Mouse (Mus musculus): ENCODE results near the gene Rbm12. TPM values are rescaled to one million over a fixed set of nuclear protein-coding genes. Genes with fewer than 3 reads are reported as not detected.

Gene Rbm12
- polyA plus RNA-seq (2015; fragmentation: Nextera tagmentation; extraction: Ambion mirVana), result 17.7 and 21.9 TPM in 2 replicates

DNA sequence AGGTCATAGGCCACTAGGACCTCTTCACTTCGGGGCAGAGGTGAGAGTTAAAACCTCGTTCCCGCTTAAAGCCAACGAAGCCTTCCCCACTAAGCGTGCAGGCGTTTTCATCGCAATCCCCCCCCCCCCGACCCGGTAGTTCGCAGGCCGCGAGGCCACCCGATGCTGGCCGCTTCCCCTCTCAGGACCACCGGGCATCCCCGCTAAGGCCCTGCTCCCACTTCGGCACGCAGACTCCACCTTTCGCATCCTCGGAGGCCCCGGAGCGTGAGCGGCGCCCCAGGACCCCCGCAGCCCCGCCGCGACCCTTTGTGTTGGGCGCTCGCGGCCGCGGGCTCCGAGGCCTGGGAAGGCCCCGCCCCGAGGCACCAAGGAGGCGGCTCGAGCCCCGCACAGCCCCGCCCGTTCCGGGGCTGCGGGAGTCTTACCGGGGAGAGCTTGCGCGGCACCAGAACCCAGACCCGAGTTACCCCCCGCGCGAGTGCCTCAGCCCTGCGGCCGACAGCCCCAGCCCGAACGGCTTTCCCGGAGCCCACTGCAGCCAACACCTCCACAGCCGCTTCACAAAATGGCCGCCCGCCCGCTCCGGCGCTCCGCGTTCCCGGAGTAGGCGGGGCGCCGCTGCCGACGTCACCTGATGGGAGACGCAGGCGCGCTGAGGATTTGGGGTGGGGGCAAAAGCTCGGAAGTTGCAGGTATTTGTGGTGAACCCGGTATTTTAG, at the start of gene Rbm12, which contains the start of gene Cpne1:
Gene Rbm12, minus strand, starts transcription at position 621 of the 722 bp plus-strand sequence.
Gene Cpne1, minus strand, starts transcription at position 608 of the 722 bp plus-strand sequence.
- peak; percentile 92 for ATAC-seq (ENCODE audit: low FRiP score)
- Histone ChIP-seq H3K36me3 (no peaks in the 10 kb centered on the region), H3K9me3 (replicated peaks) (no peaks in the 10 kb centered on the region), H3K4me1 (peaks cover 27% of the 10 kb centered on the region), H3K4me3 (replicated peaks) (peak within 1 kb of the TSS; percentile 61), H3K27ac (replicated peaks) (peak within 1 kb of the TSS; percentile 97), H3K27me3 (replicated peaks) (no peaks in the 10 kb centered on the region), H3K4me2 (peak within 1 kb of the TSS; percentile 70), H3K9ac (replicated peaks) (peak within 1 kb of the TSS; percentile 89)
- WGBS, result under 1% methylated on average over 74 of the region's 74 CpGs

DNA sequence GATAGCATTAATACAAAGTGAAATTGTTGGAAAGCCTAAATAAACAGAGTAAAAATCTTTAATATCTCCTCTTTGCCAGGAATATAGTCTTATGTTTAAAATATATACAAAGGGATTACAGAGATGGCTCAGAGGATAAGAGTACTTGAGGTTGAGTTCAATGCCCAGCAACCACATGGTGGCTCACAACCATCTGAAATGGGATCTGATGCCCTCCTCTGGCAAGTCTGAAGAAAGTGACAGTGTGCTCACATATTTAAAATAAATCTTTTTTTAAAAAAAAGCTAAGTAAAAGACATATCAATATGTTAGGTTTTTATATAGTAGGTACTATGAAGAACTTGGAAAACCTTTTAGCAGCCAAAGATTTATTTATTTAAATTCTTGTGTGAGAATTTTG, 39.8 kb upstream of the Rbm12 start:
- no peak overlapping the region for H3K9ac ChIP-seq (replicated peaks)
- no peaks in the 10 kb centered on the region for H3K9me3 ChIP-seq (replicated peaks)
- peaks cover 54% of the 10 kb centered on the region for H3K36me3 ChIP-seq
- H3K27ac ChIP-seq (replicated peaks), result no peak overlapping the region
- H3K4me1 ChIP-seq, result no peaks in the 10 kb centered on the region
- no peak overlapping the region for H3K4me3 ChIP-seq (replicated peaks)
- no peak for ATAC-seq (ENCODE audit: low FRiP score)
- no peaks in the 10 kb centered on the region for H3K27me3 ChIP-seq (replicated peaks)
- no peak overlapping the region for H3K4me2 ChIP-seq

DNA sequence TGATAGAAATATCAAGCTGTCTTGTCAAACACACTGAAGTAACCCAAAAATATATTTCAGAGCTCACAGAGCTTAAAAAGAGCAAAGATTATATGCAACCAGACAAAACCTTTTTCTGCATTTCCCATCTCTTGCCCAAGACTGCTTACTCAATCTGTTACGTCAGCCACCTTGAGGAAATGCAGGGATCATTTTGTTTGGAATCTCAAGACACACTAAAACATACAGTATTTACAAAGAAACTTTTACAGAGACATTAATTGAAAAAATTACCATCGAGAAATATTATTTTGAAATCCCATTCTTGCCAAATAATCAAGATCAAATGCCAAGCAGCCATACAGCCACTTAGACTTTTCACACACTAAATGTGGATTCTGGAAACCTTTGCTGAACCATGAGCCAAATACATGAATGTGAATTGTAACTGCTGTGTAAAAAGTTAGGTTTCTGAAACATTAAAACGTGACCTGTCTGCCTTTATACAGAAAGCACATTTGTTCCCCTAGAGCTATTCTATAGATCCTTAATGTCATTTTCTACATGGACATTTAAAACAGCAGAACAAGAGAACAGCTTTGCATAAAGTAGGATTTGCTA, 35.6 kb upstream of the Rbm12 start:
- ATAC-seq (ENCODE audit: low FRiP score), result no peak
- 90% methylated on average over 3 of the region's 3 CpGs for WGBS
- peaks cover 36% of the 10 kb centered on the region for H3K36me3 ChIP-seq

DNA sequence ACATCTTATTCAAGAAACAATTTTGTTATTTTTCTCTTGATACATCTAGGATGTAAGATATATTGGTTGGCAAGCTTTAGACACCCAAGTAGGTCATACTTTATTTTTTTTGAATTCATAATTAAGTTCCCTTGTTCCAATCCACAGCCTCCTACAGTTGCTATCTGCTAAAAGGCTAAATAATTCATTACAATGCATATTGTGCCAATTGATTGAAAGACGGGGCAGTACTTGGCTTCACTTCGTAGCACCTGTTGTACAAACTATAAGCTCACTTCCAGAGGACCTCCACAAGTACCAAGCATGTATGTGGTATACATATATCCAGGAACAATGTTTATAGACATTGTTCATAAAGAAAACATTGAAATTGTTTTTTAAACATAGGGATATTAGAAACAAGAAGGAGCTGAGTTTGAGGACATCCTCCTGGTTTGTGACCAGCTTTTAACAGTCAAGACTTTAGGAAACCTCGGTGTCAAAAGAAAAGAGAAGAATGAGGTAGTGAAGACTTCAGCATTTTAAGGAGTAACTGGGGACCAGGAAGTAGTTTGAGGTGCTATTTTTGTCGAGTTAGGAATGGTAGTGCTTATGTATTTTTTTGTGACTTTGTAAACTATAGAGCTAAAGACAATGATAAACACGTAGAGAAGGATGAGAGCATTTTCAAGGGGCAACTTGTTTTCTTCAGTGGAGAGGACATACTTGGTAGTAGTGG, 34.7 kb upstream of the Rbm12 start:
- Histone ChIP-seq H3K4me1 (peaks cover 19% of the 10 kb centered on the region), H3K4me3 (replicated peaks) (no peak overlapping the region), H3K9ac (replicated peaks) (no peak overlapping the region), H3K27ac (replicated peaks) (no peak overlapping the region), H3K9me3 (replicated peaks) (no peaks in the 10 kb centered on the region), H3K36me3 (peaks cover 36% of the 10 kb centered on the region), H3K4me2 (no peak overlapping the region), H3K27me3 (replicated peaks) (no peaks in the 10 kb centered on the region)
- WGBS, result 75% methylated on average over 5 of the region's 5 CpGs
- no peak for ATAC-seq (ENCODE audit: low FRiP score)

More for the DNA sequence above, 35.6 kb upstream of the Rbm12 start:
- H3K9ac ChIP-seq (replicated peaks), result no peak overlapping the region
- H3K4me3 ChIP-seq (replicated peaks), result no peak overlapping the region
- H3K27ac ChIP-seq (replicated peaks), result no peak overlapping the region
- H3K9me3 ChIP-seq (replicated peaks), result no peaks in the 10 kb centered on the region
- no peak overlapping the region for H3K4me2 ChIP-seq
- peaks cover 19% of the 10 kb centered on the region for H3K4me1 ChIP-seq
- H3K27me3 ChIP-seq (replicated peaks), result no peaks in the 10 kb centered on the region

DNA sequence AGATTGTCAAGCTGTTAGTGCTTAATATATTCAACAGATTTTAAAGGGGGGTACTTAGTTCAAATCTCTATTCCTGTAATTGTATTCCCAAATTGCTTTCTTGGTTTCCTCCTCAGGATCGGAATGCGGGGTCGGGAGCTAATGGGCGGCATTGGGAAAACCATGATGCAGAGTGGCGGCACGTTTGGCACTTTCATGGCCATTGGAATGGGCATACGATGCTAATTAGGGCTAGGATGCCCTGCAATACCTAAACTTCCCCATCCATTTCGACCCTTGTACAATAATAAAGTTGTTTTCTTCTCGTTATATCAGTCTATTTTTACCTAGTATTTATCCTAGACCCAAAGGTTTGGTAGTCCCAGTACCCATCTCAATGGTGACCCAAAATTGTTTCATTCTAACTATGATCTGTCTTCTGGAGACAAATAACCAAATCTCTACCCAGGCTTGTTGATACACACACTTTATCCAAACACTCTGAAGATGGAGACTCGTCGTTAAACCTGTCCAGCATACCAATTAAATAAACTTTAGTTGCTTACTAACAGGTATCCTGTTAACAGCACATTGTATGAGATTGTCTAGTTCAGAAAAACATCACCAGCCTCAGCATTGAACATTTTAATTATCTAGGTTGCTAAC, 33.8 kb upstream of the Rbm12 start:
- peak overlapping the region; percentile 77 for H3K4me2 ChIP-seq
- no peaks in the 10 kb centered on the region for H3K9me3 ChIP-seq (replicated peaks)
- peaks cover 36% of the 10 kb centered on the region for H3K36me3 ChIP-seq
- 61% methylated on average over 11 of the region's 11 CpGs for WGBS
- H3K9ac ChIP-seq (replicated peaks), result no peak overlapping the region
- H3K27ac ChIP-seq (replicated peaks), result no peak overlapping the region
- no peak for ATAC-seq (ENCODE audit: low FRiP score)
- peaks cover 19% of the 10 kb centered on the region for H3K4me1 ChIP-seq
- H3K4me3 ChIP-seq (replicated peaks), result peak overlapping the region; percentile 86; the same call in 1 of the 2 replicates
- H3K27me3 ChIP-seq (replicated peaks), result no peaks in the 10 kb centered on the region

DNA sequence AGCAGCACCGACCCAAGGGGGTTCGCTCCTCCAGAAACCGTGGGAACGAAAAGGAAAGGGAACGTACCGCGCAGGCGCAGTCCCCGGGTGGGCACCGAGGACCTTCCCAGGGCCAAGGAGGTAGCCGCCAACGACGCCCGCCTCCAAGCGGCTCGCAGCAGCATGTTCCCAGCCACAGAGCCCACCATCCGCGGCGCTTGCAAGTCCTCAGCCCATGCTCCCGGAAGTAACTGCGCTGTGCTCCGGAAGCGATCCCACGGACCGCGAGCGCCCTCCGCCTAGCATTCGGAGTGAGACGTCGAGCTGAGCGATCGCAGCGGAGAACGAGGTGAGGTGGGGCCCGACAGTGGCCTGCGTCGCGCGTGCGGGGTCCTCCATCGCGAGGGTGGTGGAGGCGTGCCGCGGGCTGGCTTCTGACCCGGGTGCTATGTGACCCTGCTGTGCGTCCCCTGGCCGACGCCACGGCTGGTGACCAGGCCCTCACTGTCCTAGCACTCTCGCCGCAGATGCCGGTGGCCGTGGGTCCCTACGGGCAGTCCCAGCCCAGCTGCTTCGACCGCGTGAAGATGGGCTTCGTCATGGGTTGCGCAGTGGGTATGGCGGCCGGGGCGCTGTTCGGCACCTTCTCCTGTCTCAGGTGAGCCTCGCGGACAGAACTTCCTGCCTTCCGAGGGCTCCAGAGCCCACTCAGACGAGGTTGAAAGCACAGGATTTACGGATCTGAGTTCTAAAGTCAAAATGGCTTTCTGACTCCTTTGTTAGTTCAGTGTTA, 32.4 kb upstream of the Rbm12 start, which contains the start of the genes Romo1 and Nfs1:
Gene Romo1, plus strand, starts transcription at position 87 of the 772 bp plus-strand sequence.
Gene Nfs1, minus strand, starts transcription at position 234 of the 772 bp plus-strand sequence.
- peak; percentile 99 for ATAC-seq (ENCODE audit: low FRiP score)
- Histone ChIP-seq H3K4me2 (peak within 1 kb of the TSS; percentile 77), H3K9me3 (replicated peaks) (no peaks in the 10 kb centered on the region), H3K27ac (replicated peaks) (peak within 1 kb of the TSS; percentile 95), H3K9ac (replicated peaks) (peak within 1 kb of the TSS; percentile 90), H3K36me3 (peaks cover 31% of the 10 kb centered on the region), H3K27me3 (replicated peaks) (no peaks in the 10 kb centered on the region), H3K4me3 (replicated peaks) (peak within 1 kb of the TSS; percentile 86), H3K4me1 (peaks cover 19% of the 10 kb centered on the region)
- WGBS, result under 1% methylated on average over 70 of the region's 70 CpGs

DNA sequence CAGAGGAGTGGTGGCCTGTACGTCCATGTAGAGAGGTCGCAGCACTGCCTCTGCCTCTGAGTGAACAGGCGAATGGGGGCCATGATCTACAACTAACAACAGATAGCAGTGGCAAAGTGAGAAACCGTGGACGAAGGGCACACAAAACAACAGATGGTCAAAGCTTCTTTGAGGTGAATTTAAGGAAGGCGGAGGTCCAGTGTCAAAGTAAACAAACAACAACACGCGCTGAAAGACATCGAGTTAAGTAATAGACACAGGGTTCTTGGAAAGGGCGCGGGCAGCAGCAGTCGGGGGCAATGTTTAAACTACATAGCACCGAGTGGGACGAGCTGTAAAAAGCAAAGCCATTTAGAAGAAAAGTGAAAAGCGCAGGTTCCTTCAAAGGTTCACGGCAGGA, 31.6 kb upstream of the Rbm12 start:
- Histone ChIP-seq H3K27me3 (replicated peaks) (no peaks in the 10 kb centered on the region), H3K4me3 (replicated peaks) (peak overlapping the region; percentile 86), H3K9me3 (replicated peaks) (no peaks in the 10 kb centered on the region), H3K9ac (replicated peaks) (peak overlapping the region; percentile 90), H3K27ac (replicated peaks) (peak overlapping the region; percentile 95), H3K4me2 (peak overlapping the region; percentile 77), H3K4me1 (peaks cover 19% of the 10 kb centered on the region), H3K36me3 (peaks cover 28% of the 10 kb centered on the region)
- no peak for ATAC-seq (ENCODE audit: low FRiP score)
- 1% methylated on average over 16 of the region's 16 CpGs for WGBS

DNA sequence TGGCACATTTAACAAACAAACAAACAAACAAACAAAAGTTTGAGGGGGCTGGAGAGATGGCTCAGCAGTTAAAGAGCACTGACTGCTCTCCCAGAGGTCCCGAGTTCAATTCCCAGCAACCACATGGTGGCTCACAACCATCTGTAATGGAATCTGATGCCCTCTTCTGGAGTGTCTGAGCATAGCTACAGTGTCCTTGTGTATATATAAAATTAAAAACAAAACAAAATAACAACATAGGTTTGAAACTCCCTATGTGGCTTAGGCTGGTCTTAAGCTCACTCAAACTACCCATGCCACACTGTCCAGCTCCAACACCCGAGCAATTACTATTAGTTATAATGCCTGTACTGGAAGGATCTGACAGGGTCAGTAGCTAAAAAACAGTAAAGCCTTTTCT, 31.0 kb upstream of the Rbm12 start:
- 84% methylated on average over 2 of the region's 2 CpGs for WGBS

DNA sequence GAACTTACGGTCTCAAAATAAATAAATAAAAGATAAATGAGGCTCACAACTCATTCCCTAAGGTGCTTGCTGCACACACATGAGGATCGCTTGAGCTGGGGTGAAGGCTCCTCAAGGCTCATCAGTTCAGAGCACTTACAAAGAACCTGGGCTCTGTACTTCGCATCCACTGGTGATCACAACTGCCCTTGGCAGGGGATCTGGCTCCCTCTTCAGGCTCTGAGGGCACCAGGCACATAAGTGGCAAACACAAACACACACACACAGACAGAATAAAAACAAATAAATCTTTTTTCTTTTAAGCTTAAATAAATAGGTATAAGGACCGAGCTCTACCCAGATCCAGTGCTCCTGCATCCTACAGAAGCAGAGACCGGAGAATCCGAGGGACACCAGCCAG, 23.9 kb upstream of the Rbm12 start:
- H3K9ac ChIP-seq (replicated peaks), result no peak overlapping the region
- H3K27me3 ChIP-seq (replicated peaks), result no peaks in the 10 kb centered on the region
- 90% methylated on average over 6 of the region's 6 CpGs for WGBS
- H3K4me2 ChIP-seq, result no peak overlapping the region
- no peaks in the 10 kb centered on the region for H3K4me1 ChIP-seq
- no peak for ATAC-seq (ENCODE audit: low FRiP score)
- no peak overlapping the region for H3K27ac ChIP-seq (replicated peaks)
- H3K4me3 ChIP-seq (replicated peaks), result no peak overlapping the region
- no peaks in the 10 kb centered on the region for H3K9me3 ChIP-seq (replicated peaks)
- H3K36me3 ChIP-seq, result peaks cover 26% of the 10 kb centered on the region; the same call in 1 of the 2 replicates

More for the DNA sequence above, 31.0 kb upstream of the Rbm12 start:
- H3K36me3 ChIP-seq, result peaks cover 23% of the 10 kb centered on the region
- H3K4me2 ChIP-seq, result peak overlapping the region; percentile 77
- H3K4me1 ChIP-seq, result peaks cover 19% of the 10 kb centered on the region
- no peaks in the 10 kb centered on the region for H3K9me3 ChIP-seq (replicated peaks)
- peak overlapping the region; percentile 95; the same call in 1 of the 2 replicates for H3K27ac ChIP-seq (replicated peaks)
- H3K27me3 ChIP-seq (replicated peaks), result no peaks in the 10 kb centered on the region
- H3K4me3 ChIP-seq (replicated peaks), result peak overlapping the region; percentile 86
- ATAC-seq (ENCODE audit: low FRiP score), result no peak
- H3K9ac ChIP-seq (replicated peaks), result no peak overlapping the region; the same call in 1 of the 2 replicates

DNA sequence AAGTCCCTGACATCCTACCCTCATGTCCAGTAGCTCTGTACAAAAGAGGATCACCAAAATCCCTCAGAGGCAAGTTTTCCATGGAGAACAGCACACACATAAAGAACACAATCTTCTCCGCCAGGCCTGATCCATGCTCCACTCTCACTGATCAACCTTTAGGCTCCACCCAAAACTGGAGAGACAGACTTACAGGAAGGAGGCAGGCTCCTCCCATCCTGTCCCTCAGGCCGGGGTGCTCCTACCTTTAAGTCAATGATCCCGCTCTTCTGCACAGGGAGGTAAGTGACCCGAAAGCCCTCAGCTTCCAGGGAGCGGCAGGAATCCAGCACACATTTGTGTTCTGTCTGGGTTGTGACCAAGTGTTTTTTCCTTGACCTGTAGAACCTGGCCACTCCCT, 22.4 kb upstream of the Rbm12 start:
- no peak for ATAC-seq (ENCODE audit: low FRiP score)
- WGBS, result 92% methylated on average over 5 of the region's 5 CpGs
- H3K4me2 ChIP-seq, result no peak overlapping the region
- no peaks in the 10 kb centered on the region for H3K27me3 ChIP-seq (replicated peaks)
- no peak overlapping the region for H3K4me3 ChIP-seq (replicated peaks)
- no peak overlapping the region for H3K9ac ChIP-seq (replicated peaks)
- H3K27ac ChIP-seq (replicated peaks), result no peak overlapping the region
- H3K4me1 ChIP-seq, result no peaks in the 10 kb centered on the region
- no peaks in the 10 kb centered on the region for H3K9me3 ChIP-seq (replicated peaks)
- H3K36me3 ChIP-seq, result peaks cover 24% of the 10 kb centered on the region; the same call in 1 of the 2 replicates
